Mouse (Mus musculus) ES-E14 (cell line): ENCODE results near the gene Cecr2.

Experiments
- CHD2 ChIP-seq: IDR thresholded peaks from 2 replicates; pipeline ENCODE4 v1.6.1; 2014; ENCODE audit warnings: mild to moderate bottlenecking, low read depth, low read length, inconsistent platforms
- MAFK ChIP-seq: IDR thresholded peaks from 2 replicates; pipeline ENCODE4 v1.6.1; 2014; ENCODE audit warnings: mild to moderate bottlenecking, low read depth, low read length, inconsistent platforms; ENCODE audit not compliant: insufficient read depth
- ZC3H11A ChIP-seq: IDR thresholded peaks from 2 replicates; pipeline ENCODE4 v1.6.1; 2012; ENCODE audit warnings: low read depth, mild to moderate bottlenecking, inconsistent platforms, low read length, borderline replicate concordance
- ZNF384 ChIP-seq: IDR thresholded peaks from 2 replicates; pipeline ENCODE4 v1.6.1; 2012; ENCODE audit warnings: low read depth, low read length, inconsistent platforms

DNA sequence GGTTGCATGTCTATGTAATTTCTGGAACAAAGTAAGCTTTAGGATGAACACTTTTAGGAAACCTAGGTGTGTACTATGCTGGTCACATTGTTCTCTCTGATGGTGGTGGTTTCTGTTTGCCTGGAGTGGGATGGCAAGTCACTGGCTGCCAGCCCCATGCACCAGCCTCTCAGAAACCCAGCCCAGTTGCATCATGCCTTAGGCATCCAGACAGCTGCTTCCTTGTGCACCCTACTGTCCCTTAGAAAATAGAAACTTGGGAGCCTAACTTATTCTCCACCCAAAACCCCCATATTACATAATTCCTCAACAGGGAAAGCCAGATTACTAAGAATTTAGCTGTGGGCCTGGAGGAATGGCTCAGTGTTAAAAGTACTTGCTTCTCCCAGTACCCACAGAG, 105.9 kb downstream of the Cecr2 start:
- TF ChIP-seq ZC3H11A (no peak), CHD2 (no peak), MAFK (no peak), ZNF384 (no peak)
